Mouse (Mus musculus) B cell, adult 62 days (primary cell): ENCODE measurements around the gene Gm49450. TPM values are rescaled to one million over a fixed set of nuclear protein-coding genes. Genes with fewer than 3 reads are reported as not detected.

Experiments used
- total RNA-seq: library from RNA; stranded (reverse); gene quantifications from 4 replicates; pipeline ENCODE4 v1.2.4, GENCODE M21; 2023

The Gm49450 gene
- total RNA-seq = not detected in 4 replicates

GRCm38 (mm10) chr15:98953401-98954356, at the start of gene Gm49450, which contains the start of gene Tuba1a:
Gene Gm49450 (minus strand): TSS chr15:98953551.
Gene Tuba1a (minus strand): TSS chr15:98953703.

DNA sequence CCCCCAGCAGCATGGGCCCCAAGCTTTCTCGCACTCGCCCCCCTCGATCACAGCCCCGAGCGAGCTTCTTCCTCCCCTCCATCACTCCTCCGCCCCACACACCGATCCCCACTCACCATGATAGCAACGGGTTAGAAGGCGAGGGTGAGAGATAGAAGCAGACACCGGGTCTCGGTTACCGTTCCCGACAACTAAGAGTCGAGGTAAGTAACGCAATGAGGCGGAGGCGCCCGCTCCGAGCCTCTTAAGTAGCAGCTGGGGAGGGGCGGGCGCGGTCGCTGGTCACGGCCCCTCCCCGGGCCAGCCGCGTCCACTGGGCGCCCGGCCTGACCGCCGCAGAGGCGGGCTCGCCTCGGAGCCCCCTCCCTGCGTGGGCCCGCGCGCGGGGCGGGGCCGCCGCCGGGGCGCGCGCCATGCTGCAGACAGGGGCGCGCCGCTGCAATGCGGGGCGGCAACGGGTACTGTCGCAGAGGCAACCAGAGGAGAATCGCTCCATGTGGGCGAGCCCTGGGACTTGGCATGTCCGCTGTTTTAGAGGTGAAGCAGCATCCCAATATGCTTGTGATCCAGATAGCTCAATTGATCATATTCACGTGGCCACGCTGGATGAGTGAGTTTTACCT, 19.0 kb downstream of the Gm49450 start, which contains the start of gene Tuba1b:
Tuba1b (minus strand) TSS at position 349 of the 623 bp plus-strand sequence.

GRCm38 (mm10) chr15:98917538-98918498, 35.5 kb downstream of the Gm49450 start, which contains the start of gene Lmbr1l:
Gene Lmbr1l (minus strand): TSS chr15:98918231.

GRCm38 (mm10) chr15:98897928-98898800, 55.2 kb downstream of the Gm49450 start, which contains the start of gene Dhh:
Gene Dhh (minus strand): TSS chr15:98898540.

DNA sequence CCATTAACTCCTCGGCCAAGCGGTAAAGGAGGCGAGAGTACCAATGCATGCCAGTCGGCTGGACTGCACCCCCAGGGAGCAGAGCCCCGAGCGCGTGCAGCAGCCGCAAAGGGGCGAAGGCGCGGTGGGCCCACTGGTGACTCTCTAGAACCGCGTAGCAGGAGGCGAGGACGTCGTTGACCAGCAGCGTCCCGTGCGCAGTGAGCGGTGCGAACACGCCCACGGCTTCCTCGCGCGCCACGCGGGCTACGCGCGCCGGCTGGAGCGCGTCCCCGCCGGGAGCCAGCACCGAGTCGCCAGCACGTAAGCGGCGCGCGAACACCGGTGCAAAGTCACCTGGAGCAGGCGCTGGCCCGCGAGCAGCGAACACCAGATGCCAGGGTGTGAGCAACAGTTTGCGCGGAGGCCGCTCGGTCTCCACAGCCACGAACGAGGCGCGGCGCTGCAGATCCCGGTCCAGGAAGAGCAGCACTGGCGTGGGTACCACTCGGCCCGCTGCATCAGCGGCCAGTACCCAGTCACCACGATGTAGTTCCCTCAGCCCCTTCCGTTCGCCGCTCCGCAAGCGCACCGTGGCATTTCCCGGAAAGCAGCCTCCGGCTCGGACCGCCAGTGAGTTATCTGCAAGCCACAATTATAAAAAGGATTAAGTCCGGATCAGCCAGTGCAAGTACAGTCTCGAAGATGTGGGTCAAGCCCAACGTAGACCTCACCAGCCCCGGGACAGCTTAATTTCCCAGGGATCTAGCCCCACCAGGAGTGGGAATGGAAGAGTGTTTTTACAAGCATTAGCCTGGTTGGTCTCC, 59.2 kb downstream of the Gm49450 start, which contains the start of gene Rhebl1:
Rhebl1 (minus strand) TSS at position 601 of the 806 bp plus-strand sequence.

Other genes with a start within 250 kb of the Gm49450 start
- gene Ccdc65, start 245.3 kb downstream of the Gm49450 start, total RNA-seq = not detected in 4 replicates
- 11.9 to 19.8 TPM (median 16.6 TPM) in 4 replicates for gene Fkbp11, start 225.4 kb downstream of the Gm49450 start, total RNA-seq
- gene Arf3, start 190.3 kb downstream of the Gm49450 start, total RNA-seq = 73.5 to 82.7 TPM (median 76.8 TPM) in 4 replicates
- gene Wnt10b, start 175.4 kb downstream of the Gm49450 start, total RNA-seq = 1.2 to 1.7 TPM (median 1.2 TPM) in 4 replicates
- gene Wnt1, start 163.7 kb downstream of the Gm49450 start, total RNA-seq = not detected in 4 replicates
- gene Ddn, start 144.1 kb downstream of the Gm49450 start, total RNA-seq = 0.30 to 0.75 TPM (median 0.51 TPM) in 4 replicates
- gene Prkag1, start 122.0 kb downstream of the Gm49450 start, total RNA-seq = 76.4 to 85.2 TPM (median 81.4 TPM) in 4 replicates
- gene Kmt2d, start 82.3 kb downstream of the Gm49450 start, total RNA-seq = 186 to 196 TPM (median 194 TPM) in 4 replicates
- 14.3 to 22.0 TPM (median 18.0 TPM) in 4 replicates for gene Rhebl1, start 59.0 kb downstream of the Gm49450 start, total RNA-seq
- not detected in 4 replicates for gene Dhh, start 55.0 kb downstream of the Gm49450 start, total RNA-seq
- 238 to 253 TPM (median 250 TPM) in 4 replicates for gene Lmbr1l, start 35.3 kb downstream of the Gm49450 start, total RNA-seq
- gene Tuba1b, start 19.0 kb downstream of the Gm49450 start, total RNA-seq = 132 to 163 TPM (median 139 TPM) in 4 replicates
- gene Tuba1a, start 152 bp upstream of the Gm49450 start, total RNA-seq = 142 to 160 TPM (median 148 TPM) in 4 replicates
- gene Tuba1c, start 76.3 kb upstream of the Gm49450 start, total RNA-seq = 75.1 to 81.7 TPM (median 78.6 TPM) in 4 replicates
- gene Prph, start 101.6 kb upstream of the Gm49450 start, total RNA-seq = not detected in 4 replicates
- gene Troap, start 121.0 kb upstream of the Gm49450 start, total RNA-seq = 0.39 to 3.2 TPM (median 0.72 TPM) in 3 of 4 replicates, not detected in the other
- not detected in 4 replicates for gene C1ql4, start 134.3 kb upstream of the Gm49450 start, total RNA-seq
- gene Dnajc22, start 139.6 kb upstream of the Gm49450 start, total RNA-seq = not detected in 4 replicates
- gene Spats2, start 172.4 kb upstream of the Gm49450 start, total RNA-seq = not detected in 4 replicates